Comparison of ENCODE assay signal across 8 mouse cellular contexts in genomic region chr14:75786868-75787793, GRCm38 (mm10). TPM values are rescaled to one million over a fixed set of nuclear protein-coding genes. Genes with fewer than 3 reads are reported as not detected.
DNase-seq lines count a peak whose midpoint lies in the region; ATAC-seq and TF ChIP-seq lines count a peak whose summit lies in the region.

Gene Slc25a30 (minus strand): TSS chr14:75787037.

- POLR2A ChIA-PET in Patski (lab: Charles Lee): interaction anchor here (1.3 to 1.8 kb wide), 3 partner anchors 12 to 48 kb away, joined by 3 to 5 read pairs (median 4); no protein-coding TSS in a partner anchor

- DNase-seq in Patski (ENCODE audit: low read depth, low spot score): peak; percentile 58
- DNase-seq in cerebellum, postnatal 14 days: peak; percentile 96 to 97
- peak; percentile 93 to 95 for DNase-seq in frontal cortex, postnatal 14 days (ENCODE audit: low spot score in 2 of 2)
- peak; percentile 95 to 96 for DNase-seq in layer of hippocampus, postnatal 36 days
- peak; percentile 99 for DNase-seq in lung, postnatal 36 days
- peak; percentile 97 for DNase-seq in retina, postnatal 1 day
- peak; percentile 96 for DNase-seq in urinary bladder, adult 18-20 months (ENCODE audit: low spot score in 2 of 2)

- peak within 1 kb of the TSS; percentile 69 for H3K4me2 ChIP-seq in hindbrain, embryonic 13.5 days

- peaks cover 9% of the 10 kb centered on the region for H3K4me1 ChIP-seq in hindbrain, embryonic 13.5 days (replicated peaks)

- peak within 1 kb of the TSS; percentile 89 for H3K9ac ChIP-seq in hindbrain, embryonic 13.5 days

- H3K36me3 ChIP-seq in hindbrain, embryonic 13.5 days: no peaks in the 10 kb centered on the region

- peak within 1 kb of the TSS; percentile 97 for H3K27ac ChIP-seq in hindbrain, embryonic 13.5 days

- no peaks in the 10 kb centered on the region for H3K9me3 ChIP-seq in hindbrain, embryonic 13.5 days

- WGBS in hindbrain, embryonic 13.5 days: 7% methylated on average over 51 of the region's 51 CpGs

- CTCF ChIA-PET in Patski (lab: Charles Lee): interaction anchor here (1.1 to 1.8 kb wide), 3 partner anchors 9 to 48 kb away, joined by 4 to 8 read pairs (median 7); no protein-coding TSS in a partner anchor

- peak within 1 kb of the TSS; percentile 76 for H3K4me3 ChIP-seq in hindbrain, embryonic 13.5 days

- in situ Hi-C loops in Patski (cut with MboI; ENCODE audit: low pct_unique_long_range_greater_than_20kb): no loop called here

- no peaks in the 10 kb centered on the region for H3K27me3 ChIP-seq in Patski
- peaks cover 11% of the 10 kb centered on the region for H3K27me3 ChIP-seq in hindbrain, embryonic 13.5 days

- TF ChIP-seq CTCF in Patski (IDR thresholded peaks at IDR 0.05): no peak

- peak; percentile 98 for ATAC-seq in Patski
- ATAC-seq in hindbrain, embryonic 13.5 days (ENCODE audit: low FRiP score): peak; percentile 99

RNA-seq across cellular contexts. Expression of gene Slc25a30, which starts in this region (rescaled TPM):
- polyA plus RNA-seq in Patski (2021): 36.9 TPM
- 11.4 and 12.2 TPM in 2 replicates for polyA plus RNA-seq in hindbrain, embryonic 13.5 days (2015; fragmentation: Nextera tagmentation; extraction: Ambion mirVana)
- 10 to 100 TPM; 13.4 to 14.0 TPM for total RNA-seq in layer of hippocampus, postnatal 36 days (2021)

Comparison
In these comparisons a context has a peak if more than half of its experiments do, and no peak if none do; other contexts are left out.
1. Peak in every context shown above with its lines: DNase-seq, ATAC-seq, H3K4me3 ChIP-seq and H3K27ac ChIP-seq.